In the genomic region with DNA sequence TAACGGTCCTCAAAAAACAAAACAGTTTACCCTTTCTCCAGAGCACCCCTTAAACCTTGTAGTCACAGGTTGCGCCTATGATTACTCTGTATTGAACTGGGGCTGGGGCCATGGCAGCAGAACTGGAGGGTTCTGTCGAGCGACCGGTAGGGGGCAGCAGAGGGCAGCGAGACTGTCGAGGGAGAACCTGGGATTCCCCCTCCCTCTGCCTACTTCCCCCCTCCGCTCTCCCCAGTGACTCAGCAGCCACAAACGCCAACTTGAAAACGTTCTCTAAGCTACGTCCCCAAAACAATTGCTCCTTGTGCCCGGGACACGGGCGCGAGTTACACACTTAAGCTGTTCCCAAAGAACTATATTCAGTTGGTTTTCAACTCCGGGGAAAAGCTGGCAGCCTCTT, we compare ENCODE assay signal across 7 mouse cellular contexts. TPM values are rescaled to one million over a fixed set of nuclear protein-coding genes. Genes with fewer than 3 reads are reported as not detected.
DNase-seq lines count a peak whose midpoint lies in the region; ATAC-seq lines count a peak whose summit lies in the region.

No protein-coding gene starts in this region.

- H3K4me3 ChIP-seq in embryonic facial prominence, embryonic 11.5 days (ENCODE audit: low read depth, low read length): no peak overlapping the region
- H3K4me3 ChIP-seq in limb, embryonic 11.5 days (ENCODE audit: low read depth, low read length): no peak overlapping the region
- no peak overlapping the region for H3K4me3 ChIP-seq in midbrain, embryonic 14.5 days (replicated peaks; ENCODE audit: low read depth, low read length)

- H3K27ac ChIP-seq in embryonic facial prominence, embryonic 11.5 days (replicated peaks; ENCODE audit: low read depth, low read length): no peak overlapping the region
- H3K27ac ChIP-seq in limb, embryonic 11.5 days (replicated peaks; ENCODE audit: low read depth, low read length): no peak overlapping the region
- no peak overlapping the region for H3K27ac ChIP-seq in midbrain, embryonic 14.5 days (replicated peaks; ENCODE audit: low read depth, low read length)

- ATAC-seq in embryonic facial prominence, embryonic 11.5 days (replicated peaks; ENCODE audit: insufficient number of reproducible peaks, low FRiP score, low TSS enrichment, low read depth): peak; percentile 29; the same call in 1 of the 2 replicates
- peak; percentile 37; the same call in 1 of the 2 replicates for ATAC-seq in limb, embryonic 11.5 days (ENCODE audit: insufficient number of reproducible peaks, low FRiP score, low TSS enrichment, low read depth)
- peak; percentile 41; the same call in 1 of the 2 replicates for ATAC-seq in midbrain, embryonic 14.5 days (ENCODE audit: low FRiP score, low TSS enrichment)

- peak overlapping the region; percentile 28; the same call in 1 of the 2 replicates for H3K9ac ChIP-seq in embryonic facial prominence, embryonic 11.5 days (replicated peaks; ENCODE audit: low read length)
- no peak overlapping the region for H3K9ac ChIP-seq in limb, embryonic 11.5 days (ENCODE audit: low read length)
- H3K9ac ChIP-seq in midbrain, embryonic 14.5 days (replicated peaks; ENCODE audit: low read length): no peak overlapping the region

- WGBS in embryonic facial prominence, embryonic 11.5 days: 2% methylated on average over 16 of the region's 16 CpGs
- WGBS in limb, embryonic 11.5 days: under 1% methylated on average over 16 of the region's 16 CpGs
- WGBS in midbrain, embryonic 14.5 days: 1% methylated on average over 16 of the region's 16 CpGs

- H3K9me3 ChIP-seq in embryonic facial prominence, embryonic 11.5 days (replicated peaks; ENCODE audit: control insufficient read depth, low read length): no peaks in the 10 kb centered on the region
- no peaks in the 10 kb centered on the region for H3K9me3 ChIP-seq in limb, embryonic 11.5 days (ENCODE audit: control insufficient read depth, low read length)
- no peaks in the 10 kb centered on the region for H3K9me3 ChIP-seq in midbrain, embryonic 14.5 days (ENCODE audit: control insufficient read depth, low read length)

- DNase-seq in adrenal gland, postnatal 14 days: peak; percentile 97
- DNase-seq in embryonic facial prominence, embryonic 11.5 days (ENCODE audit: low spot score): peak; percentile 95
- peak; percentile 90 to 93 for DNase-seq in heart, adult 18-20 months
- peak; percentile 87 for DNase-seq in kidney, adult 18-20 months
- peak; percentile 97 for DNase-seq in limb, embryonic 11.5 days (ENCODE audit: low spot score)
- DNase-seq in midbrain, embryonic 14.5 days: peak; percentile 95
- DNase-seq in spleen, adult 12 weeks (ENCODE audit: low spot score): peak; percentile 69

- H3K4me2 ChIP-seq in embryonic facial prominence, embryonic 11.5 days (ENCODE audit: low read depth, low read length): peak overlapping the region; percentile 24; the same call in 1 of the 2 replicates
- no peak overlapping the region for H3K4me2 ChIP-seq in limb, embryonic 11.5 days (ENCODE audit: low read depth, severe bottlenecking)
- H3K4me2 ChIP-seq in midbrain, embryonic 14.5 days (ENCODE audit: low read length): peak overlapping the region; percentile 39

- H3K4me1 ChIP-seq in embryonic facial prominence, embryonic 11.5 days (ENCODE audit: control insufficient read depth, insufficient read depth, low read length): peaks cover 3% of the 10 kb centered on the region; the same call in 1 of the 2 replicates
- peaks cover 12% of the 10 kb centered on the region for H3K4me1 ChIP-seq in limb, embryonic 11.5 days (ENCODE audit: control insufficient read depth, insufficient read depth, low read length)
- 0 out of 2 replicates have a peak, but pooled peaks cover 8% of the 10 kb centered on the region for H3K4me1 ChIP-seq in midbrain, embryonic 14.5 days (ENCODE audit: control insufficient read depth, insufficient read depth, low read length)

- no peaks in the 10 kb centered on the region for H3K27me3 ChIP-seq in embryonic facial prominence, embryonic 11.5 days (ENCODE audit: control insufficient read depth, insufficient read depth, low read length)
- H3K27me3 ChIP-seq in limb, embryonic 11.5 days (ENCODE audit: control insufficient read depth, insufficient read depth, low read length): no peaks in the 10 kb centered on the region
- 0 out of 2 replicates have a peak, but pooled peaks cover 2% of the 10 kb centered on the region for H3K27me3 ChIP-seq in midbrain, embryonic 14.5 days (ENCODE audit: control insufficient read depth, insufficient read depth, low read length)

- no peaks in the 10 kb centered on the region for H3K36me3 ChIP-seq in embryonic facial prominence, embryonic 11.5 days (replicated peaks; ENCODE audit: control insufficient read depth, insufficient read depth, low read depth, low read length)
- no peaks in the 10 kb centered on the region for H3K36me3 ChIP-seq in limb, embryonic 11.5 days (ENCODE audit: control insufficient read depth, insufficient read depth, low read length)
- no peaks in the 10 kb centered on the region for H3K36me3 ChIP-seq in midbrain, embryonic 14.5 days (ENCODE audit: control insufficient read depth, insufficient read depth, low read length)

RNA-seq across cellular contexts. Expression of a gene that starts 4.5 kb away (rescaled TPM):
- not detected in 2 replicates for total RNA-seq in adrenal gland, postnatal 14 days (2021)
- 1.1 and 1.3 TPM in 2 replicates for polyA plus RNA-seq in embryonic facial prominence, embryonic 11.5 days (2014; fragmentation: Nextera tagmentation; extraction: Ambion mirVana)
- under 1 TPM in 1 of 2 experiments, not detected in 1; 0.33 TPM for total RNA-seq in heart, adult 18-20 months (2021)
- polyA plus RNA-seq in limb, embryonic 11.5 days (2014; fragmentation: Nextera tagmentation; extraction: Ambion mirVana): 0.43 and 1.1 TPM in 2 replicates
- 0.88 and 1.1 TPM in 2 replicates for polyA plus RNA-seq in midbrain, embryonic 14.5 days (2014; fragmentation: Nextera tagmentation; extraction: Ambion mirVana)

RNA-seq across cellular contexts. Expression of a gene that starts 57.0 kb away (rescaled TPM):
- total RNA-seq in adrenal gland, postnatal 14 days (2021): 10.9 and 11.9 TPM in 2 replicates
- polyA plus RNA-seq in embryonic facial prominence, embryonic 11.5 days (2014; fragmentation: Nextera tagmentation; extraction: Ambion mirVana): 8.6 and 10.3 TPM in 2 replicates
- under 1 TPM; 0.59 to 0.62 TPM for total RNA-seq in heart, adult 18-20 months (2021)
- 11.8 and 13.3 TPM in 2 replicates for polyA plus RNA-seq in limb, embryonic 11.5 days (2014; fragmentation: Nextera tagmentation; extraction: Ambion mirVana)
- 7.3 and 8.0 TPM in 2 replicates for polyA plus RNA-seq in midbrain, embryonic 14.5 days (2014; fragmentation: Nextera tagmentation; extraction: Ambion mirVana)
